Mouse (Mus musculus) adrenal gland, postnatal 14 days (tissue): ENCODE results near the gene Rpsa. TPM values are rescaled to one million over a fixed set of nuclear protein-coding genes. Genes with fewer than 3 reads are reported as not detected.
"Not testable (repeated sequence)": the region's sequence is repeated elsewhere in the genome, so short reads cannot be mapped to it uniquely, and the experiment has no call there.

Source experiments
- DNase-seq: peaks from one replicate; pipeline ENCODE4 v3.0.0; 2021; ENCODE audit warnings: mixed read lengths
- long read RNA-seq, 2 experiments: library from polyadenylated mRNA; stranded (forward); transcript quantifications; one replicate each; pipeline ENCODE4 v2.0.0; 2021
- total RNA-seq: library from RNA; stranded (reverse); gene quantifications from 2 replicates; pipeline ENCODE4 v1.2.3, GENCODE M21; 2021

Gene Rpsa
- 729 and 883 TPM in 2 replicates for total RNA-seq
- long read RNA-seq, experiment 1, transcript Rpsa-204 (6 exons, 1,599 nt), result minor isoform, 15 of 287 reads
- long read RNA-seq, experiment 1, transcript Rpsa-201 (7 exons, 1,938 nt), result major isoform, 200 of 287 reads
- long read RNA-seq, experiment 1, partial matches to known transcripts, result 67 of 287 reads
- long read RNA-seq, experiment 1, other reads (novel, unspliced or antisense), result 5 of 287 reads
- long read RNA-seq, experiment 2, transcript Rpsa-201 (7 exons, 1,938 nt), result major isoform, 139 of 216 reads
- long read RNA-seq, experiment 2, transcript Rpsa-204 (6 exons, 1,599 nt), result minor isoform, 11 of 216 reads
- long read RNA-seq, experiment 2, partial matches to known transcripts, result 62 of 216 reads
- long read RNA-seq, experiment 2, other reads (novel, unspliced or antisense), result 3 of 216 reads

DNA sequence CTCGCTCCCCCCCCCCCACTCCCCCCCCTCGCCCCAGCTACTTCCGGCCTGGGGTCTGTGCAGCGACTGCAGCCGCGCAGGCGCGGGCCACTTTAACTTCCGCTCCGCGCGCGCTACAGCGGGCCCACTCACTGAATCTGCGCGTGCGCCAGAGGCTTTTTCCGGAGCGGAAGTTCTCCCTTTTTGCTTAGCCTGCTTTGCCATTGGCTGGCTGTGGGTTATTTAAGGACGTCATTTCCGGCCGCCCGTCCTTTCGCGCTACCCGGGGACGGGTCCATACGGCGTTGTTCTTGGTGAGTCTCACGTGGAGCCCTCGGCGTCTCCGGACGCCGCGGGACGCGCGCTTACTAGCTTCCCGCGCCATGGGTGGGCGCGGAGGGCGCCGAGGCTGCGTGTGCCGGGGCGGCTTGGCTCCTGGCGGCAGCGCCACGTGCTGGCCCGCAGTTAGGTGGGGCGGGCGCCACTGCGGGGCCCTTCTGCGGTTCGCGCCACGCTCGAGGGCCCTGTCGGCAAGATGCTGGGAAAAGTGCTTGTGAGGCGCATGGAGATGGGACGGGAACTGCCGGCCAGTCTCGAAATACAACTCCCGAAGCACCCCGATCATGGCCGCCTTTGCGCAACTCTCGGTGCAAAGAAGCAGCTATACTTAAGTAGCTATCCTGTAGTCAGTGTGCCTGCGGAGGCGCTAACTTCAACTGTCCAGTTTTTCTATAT is at the start of gene Rpsa:
Rpsa (plus strand) TSS at position 152 of the 714 bp plus-strand sequence.
- DNase-seq, result peak; percentile 98

DNA sequence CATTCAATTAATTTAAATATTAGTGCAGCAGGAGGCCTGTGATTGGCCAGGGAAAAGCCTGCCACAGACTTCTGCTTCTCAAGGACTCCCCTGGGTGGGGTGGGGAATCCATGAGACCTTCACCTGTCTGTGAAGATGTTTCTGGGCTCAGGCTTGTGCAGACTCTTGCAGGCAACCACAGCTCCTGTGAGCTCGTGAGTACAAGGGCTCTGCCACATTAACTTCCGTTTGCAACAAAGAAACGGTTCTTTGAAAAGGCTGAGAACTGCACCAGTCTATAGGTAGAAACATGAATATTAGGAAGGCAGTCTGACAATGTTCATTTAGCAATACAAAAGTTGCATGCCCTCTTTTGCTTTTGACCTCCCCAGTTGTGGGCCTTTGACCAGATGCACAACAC is 49.2 kb upstream of the Rpsa start:
- DNase-seq, result no peak

DNA sequence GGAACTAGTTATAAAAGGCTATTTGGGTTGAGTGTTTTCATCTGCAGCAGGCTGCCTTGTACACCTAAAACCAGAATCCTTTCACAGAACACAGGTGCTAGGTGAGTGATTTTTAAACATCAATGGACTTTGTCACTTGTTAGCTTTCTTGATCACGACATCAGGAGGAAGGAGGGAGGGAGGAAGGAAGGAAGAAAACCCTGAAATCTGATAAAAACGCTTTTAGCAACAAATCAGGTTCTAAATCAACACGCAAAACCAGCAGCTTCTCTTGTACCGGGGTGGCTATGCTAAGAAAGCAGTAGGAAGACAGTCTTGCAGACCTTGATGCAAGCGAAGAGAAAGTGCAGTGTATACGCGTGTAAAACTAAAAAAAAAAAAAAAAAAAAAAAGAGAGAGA is 47.6 kb upstream of the Rpsa start:
- DNase-seq, result no peak

DNA sequence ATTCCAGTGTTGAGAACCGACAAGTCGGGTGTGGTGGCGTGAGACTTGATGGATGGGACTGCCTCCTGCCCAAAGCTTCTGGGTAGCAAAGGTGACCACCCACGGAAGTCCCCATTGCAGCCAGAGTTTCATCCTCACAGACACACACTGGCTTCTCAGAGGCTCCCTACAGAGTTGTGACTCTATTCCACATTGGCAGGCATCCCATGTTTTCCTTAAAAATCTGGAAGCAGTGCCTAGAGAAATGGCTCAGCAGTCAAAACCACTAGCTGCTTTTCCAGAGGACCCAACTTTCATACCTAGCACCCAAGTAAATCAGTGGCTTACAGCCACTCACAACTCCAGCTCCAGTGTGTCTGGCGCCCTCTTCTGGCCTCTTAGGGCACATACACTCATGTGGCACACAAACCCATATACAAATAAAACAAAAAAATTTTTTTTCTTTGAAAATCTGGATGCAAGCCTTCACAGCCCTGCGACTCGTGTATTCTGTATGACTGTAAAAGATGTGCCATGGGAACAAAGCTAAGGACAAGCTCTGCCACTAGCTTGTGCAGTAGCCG is 46.9 kb upstream of the Rpsa start:
- no peak for DNase-seq

DNA sequence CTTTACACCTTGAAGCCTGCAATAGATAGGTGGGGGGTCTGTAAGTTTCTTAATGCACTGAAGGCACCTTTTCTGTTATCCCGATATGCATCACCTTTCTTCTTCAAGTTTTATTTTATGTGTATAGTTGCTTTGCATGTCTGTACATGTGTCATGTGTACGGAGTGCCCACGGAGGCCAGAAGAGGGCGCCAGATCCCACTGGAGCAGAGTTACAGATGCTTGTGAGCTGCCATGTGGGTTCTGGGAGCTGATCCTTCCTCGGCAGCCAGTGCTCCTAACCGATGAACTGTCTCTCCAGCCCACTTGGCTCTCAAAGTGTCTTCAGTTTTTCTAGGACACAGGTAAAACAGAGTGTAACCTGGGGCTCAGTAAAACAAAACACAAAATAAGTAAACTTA is 46.2 kb upstream of the Rpsa start:
- DNase-seq, result peak; percentile 28

DNA sequence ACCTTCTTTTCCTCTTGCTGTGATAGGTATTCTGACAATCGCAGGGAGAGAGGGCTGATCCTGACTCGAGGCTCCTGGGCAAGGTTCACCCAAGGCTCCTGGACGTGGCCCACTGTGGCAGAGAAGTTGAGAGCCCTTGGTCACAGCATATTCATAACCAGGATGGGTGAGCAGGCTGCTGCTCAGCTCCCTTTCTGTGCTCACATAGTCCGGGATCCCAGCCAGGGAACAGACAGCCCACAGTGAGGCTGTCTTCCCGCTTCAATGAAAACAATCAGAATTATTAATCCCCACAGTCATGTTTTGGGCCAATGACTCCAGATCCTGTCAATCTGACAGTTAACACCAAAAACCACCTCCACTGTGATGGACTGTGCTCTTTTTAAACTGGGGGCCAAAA is 45.5 kb upstream of the Rpsa start:
- DNase-seq, result no peak

DNA sequence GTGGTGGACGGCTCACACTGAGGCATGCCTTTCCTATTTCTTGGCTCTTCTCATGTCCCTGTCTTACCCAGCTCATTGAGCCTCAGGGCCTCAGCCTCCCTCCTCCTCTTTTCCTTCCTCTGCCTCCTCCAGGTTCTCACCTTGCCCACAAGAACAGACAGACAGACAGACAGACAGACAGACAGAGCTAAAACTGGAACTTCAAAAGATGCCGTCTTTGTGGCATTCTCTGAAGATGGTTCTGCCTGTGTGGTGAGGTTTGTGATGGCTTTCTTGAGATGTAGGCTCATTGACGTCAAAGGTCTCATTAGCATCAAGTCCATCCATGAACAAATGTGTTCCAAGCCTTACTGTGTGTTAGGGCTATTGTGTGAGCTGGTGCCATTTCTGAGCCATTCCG is 44.8 kb upstream of the Rpsa start:
- DNase-seq, result no peak

DNA sequence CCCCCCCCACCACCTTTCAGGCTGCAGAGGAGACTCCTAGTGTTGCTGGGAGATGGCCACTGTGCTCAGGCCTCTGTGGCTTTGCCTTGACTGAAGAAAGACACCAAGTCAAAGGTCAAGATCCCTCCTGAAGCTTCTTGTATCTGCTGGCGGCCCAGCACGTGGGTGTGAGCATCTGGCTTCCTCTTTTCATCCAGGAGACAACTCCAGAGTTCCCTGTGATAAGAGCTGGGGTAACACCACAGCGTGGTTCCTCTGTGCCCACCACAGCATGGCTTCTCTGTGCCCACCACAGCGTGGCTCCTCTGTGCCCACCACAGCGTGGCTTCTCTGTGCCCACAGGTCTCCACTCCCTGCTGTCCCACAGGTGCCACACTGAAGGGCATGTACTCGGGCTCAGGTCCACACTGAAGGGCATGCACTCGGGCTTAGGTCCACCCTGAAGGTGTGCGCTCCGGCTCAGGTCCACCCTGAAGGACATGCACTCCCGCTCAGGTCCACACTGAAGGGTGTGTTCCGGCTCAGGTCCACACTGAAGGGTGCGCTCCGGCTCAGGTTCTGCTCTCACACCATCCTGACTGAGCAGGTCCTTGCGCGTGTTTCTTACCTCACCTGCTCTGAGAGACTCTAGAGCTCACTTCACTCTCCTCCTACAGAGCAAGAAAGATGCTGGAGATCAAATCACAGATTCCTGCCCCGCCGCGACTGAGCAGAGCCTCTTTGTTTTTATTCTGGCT is 44.2 kb upstream of the Rpsa start:
- DNase-seq, result no peak

DNA sequence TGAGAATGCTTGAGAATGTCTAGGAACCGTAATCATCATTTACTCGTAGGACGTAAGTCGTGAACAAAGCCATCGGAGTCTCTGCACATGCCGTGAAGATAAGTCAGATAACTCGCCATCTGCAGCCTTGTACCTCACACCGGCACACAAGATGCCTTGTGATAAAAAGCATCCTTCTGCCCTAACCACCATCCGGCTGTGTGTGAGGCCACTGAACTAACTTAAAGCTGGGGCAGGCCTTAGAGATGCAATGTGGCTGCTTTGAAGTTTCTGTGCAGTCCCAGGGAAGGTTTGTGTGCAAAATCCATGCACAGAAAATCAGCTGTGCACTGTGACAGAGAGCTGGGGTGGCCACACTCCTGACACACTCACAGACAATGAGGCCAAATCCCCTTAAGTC is 43.1 kb upstream of the Rpsa start:
- DNase-seq, result no peak

DNA sequence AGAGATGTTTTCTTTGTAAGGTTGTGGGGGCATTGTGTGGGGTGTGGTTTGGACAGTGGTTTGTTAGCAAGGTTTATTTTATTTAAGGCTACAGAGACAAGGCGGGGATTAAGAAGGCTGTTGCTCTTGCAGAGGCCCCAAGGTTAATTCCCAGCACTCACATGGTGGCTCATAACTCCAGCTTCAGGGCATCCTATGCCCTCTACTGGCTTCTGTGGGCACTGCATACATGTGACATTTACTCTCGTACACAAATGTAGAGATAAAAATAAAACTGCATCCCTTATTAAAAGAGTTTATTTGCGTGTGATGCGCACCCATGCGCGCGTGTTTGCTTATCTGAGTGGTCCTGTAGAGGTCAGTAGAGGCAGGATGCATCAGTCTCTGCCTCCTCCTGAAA is 38.4 kb upstream of the Rpsa start:
- no peak for DNase-seq

DNA sequence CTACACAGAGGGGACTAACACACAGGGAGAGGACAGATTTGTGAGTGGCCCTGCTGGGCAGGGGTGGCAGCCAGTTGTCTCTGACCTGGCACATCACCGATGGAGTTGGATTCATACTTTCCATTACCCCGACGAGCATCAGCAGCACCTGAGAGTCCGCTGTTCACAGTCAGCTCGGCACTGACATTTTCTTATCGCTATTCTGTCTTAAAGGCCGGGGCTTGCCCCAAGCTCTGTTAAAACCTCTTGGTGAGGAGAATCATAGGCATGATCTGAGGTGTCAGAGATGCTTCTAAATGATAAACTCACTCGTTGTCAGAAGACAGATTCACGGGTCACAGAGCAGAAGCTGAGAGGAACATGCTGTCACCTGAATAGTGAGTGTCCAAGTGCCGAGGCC is 36.4 kb upstream of the Rpsa start:
- no peak for DNase-seq

DNA sequence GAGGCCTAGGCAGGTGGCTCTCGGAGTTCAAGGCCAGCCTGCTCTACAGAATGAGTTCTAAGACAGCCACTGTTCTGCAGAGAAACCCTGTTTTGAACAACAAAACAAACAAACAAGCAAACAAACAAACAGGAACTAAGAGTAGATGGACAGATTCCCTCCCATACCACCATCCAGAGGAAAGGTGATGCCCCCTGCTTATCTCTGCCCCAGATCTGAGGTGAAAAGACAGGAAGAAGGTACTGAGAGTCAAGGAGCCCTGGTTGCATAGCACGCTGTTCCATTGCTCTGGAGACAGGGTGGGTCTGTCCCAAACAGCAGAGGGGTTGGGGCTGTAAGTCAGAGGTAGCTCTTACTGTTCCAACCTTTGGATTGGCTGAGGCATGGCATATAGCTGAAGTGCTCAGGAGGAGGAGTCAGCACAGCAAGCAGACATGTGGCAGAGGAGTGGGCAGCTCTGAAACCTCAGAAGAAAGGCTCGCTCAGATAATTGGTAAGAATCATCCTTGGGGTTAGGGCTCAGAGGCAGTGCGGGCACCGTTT is 35.7 kb upstream of the Rpsa start, which contains the start of gene Ccr8:
Ccr8 (plus strand) TSS at position 419 of the 543 bp plus-strand sequence.
- no peak for DNase-seq

DNA sequence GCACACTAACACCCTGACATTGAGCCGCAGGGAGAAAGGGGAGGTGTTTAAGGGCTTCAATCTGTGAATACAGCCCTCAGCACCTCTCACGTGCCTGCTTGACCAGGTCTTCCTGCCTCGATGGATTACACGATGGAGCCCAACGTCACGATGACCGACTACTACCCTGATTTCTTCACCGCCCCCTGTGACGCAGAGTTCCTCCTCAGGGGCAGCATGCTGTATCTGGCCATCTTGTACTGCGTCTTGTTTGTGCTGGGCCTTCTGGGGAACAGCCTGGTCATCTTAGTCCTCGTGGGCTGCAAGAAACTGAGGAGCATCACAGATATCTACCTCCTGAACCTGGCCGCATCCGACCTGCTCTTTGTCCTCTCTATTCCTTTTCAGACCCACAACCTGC is 33.8 kb upstream of the Rpsa start:
- DNase-seq, result no peak

DNA sequence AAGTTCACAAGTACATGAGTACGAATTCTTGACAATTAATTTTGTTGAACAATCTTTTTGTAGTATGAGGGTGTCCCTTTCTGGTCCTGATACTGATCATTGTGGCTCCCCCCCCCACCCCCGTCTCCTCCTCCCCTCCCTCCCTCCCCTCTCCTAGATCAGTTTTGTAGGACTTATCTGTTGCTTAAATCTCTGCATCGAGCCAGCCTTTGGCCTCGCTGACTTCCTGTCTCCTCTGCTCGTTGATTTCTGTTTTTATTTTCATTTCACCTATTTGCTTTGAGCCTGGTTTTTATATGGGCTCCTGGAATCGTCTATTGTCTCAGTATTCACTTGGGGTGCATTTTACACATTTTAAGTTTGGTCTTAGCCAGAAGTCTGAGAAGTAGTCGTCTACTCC is 31.6 kb upstream of the Rpsa start:
- DNase-seq, result no peak

DNA sequence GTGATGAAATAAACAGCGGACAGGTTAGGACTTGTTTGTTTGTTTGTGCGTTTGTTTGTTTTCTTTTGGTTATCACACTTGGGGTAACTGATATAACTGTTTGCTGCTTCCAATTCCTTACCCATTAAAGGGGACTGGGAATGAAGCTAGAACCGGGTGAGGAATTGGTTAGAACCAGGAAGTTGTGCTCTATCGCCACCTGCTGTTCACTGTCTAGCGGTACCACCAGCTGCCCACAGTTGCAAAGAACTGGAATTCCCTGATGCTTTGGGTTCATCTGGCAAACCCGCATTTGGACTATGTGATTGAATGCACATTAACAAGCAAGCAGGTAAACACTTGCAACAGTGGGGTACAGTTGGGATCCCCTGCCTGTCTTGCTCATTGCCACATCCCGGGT is 28.8 kb upstream of the Rpsa start:
- DNase-seq, result peak; percentile 77

DNA sequence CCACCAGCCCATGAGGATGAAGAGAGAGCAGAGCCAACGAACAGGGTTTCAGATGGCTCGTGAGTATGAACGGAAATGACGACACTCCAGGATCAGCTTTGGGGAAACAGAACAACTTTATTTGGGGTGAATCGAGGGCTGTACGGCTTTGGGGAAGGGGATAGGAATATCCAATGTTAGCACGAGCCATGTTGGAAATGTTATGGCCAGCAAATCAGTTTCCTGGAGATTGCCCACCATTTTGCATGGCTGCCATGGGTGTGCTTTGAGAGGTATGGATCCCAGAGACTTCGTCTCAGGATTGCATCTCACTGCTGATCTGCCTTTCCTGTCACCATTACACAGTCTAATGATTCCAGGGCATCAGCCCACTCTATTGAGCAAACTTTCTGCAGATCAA is 28.2 kb upstream of the Rpsa start:
- no peak for DNase-seq

DNA sequence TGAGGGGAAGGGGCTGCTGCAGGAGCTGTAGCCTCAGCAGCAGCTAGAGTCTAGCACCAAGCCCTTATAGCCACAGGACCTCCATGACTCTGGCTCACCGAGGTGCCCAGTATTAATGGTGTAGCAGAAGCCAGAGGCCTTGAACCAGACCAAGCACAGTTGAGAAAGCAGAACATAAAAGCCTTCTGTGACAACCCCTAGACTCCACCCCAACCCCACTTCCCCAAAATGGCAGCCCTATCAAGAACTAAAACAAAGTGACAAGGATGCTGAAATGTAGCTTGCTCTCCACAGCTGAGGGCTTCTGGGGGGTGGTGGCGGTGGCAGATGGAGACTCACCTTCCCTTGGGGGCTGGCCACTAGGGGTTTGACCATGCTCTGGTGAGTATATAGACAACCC is 26.3 kb upstream of the Rpsa start:
- no peak for DNase-seq

DNA sequence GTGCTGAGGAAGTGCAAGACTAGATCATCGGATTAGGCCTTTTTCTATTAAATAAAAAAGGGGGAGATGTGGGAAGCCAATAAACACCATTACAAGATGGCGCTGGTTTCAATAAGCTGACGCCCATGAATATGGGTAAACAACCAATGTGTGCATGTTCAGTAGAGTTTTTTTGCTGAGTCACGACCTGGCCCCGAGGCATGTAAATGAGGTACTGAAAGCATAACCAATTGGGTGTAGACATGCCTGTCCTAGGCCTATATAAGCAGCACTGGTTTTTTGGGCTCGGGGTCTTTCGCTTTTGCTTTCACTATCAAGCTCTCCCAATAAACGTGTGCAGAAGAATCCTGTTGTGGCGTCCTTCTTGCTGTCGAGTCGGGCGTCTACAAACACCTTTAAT is 18.5 kb upstream of the Rpsa start:
- not testable (repeated sequence) for DNase-seq

DNA sequence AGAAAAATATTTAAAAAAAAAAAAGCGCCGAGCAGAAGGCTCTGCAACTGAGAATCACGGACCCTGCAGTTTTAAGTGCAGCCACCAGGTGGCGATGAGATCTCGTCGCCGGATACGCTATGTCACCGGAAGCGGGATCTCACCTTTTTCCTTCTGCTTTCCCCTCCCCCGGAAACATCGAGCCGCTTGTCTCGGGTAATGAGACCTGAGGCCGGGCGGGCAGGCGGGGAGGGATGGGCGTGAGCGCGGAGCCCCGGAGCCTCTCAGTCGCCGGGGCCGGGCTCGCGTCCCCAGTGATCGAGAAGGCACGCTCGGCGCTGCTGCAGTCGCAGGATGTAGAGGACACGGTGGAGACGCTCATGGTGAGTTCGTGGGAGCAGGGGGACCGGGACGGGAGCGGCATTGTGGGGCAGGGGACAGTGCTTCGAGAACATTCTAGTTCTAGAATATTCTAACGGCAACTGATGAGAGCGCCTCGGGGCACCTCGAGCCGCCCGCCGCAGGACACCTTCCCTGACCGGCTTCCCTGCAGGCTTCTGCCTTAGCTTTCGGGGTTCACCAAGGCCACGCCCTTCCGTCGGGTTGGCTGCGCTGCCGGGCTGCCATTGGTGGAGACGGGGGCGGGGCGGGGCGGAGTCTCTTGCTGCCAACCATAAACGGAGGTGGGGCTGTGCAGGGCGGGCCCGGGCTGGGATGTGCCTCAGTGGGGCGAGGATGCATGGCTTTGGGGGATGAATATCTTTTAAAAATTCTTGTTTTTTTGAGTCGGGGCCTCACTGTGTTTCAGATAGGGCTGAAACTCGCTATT is 17.1 kb upstream of the Rpsa start, which contains the start of gene Slc25a38:
Slc25a38 (plus strand) TSS at position 164 of the 808 bp plus-strand sequence.
- peak; percentile 98 for DNase-seq

DNA sequence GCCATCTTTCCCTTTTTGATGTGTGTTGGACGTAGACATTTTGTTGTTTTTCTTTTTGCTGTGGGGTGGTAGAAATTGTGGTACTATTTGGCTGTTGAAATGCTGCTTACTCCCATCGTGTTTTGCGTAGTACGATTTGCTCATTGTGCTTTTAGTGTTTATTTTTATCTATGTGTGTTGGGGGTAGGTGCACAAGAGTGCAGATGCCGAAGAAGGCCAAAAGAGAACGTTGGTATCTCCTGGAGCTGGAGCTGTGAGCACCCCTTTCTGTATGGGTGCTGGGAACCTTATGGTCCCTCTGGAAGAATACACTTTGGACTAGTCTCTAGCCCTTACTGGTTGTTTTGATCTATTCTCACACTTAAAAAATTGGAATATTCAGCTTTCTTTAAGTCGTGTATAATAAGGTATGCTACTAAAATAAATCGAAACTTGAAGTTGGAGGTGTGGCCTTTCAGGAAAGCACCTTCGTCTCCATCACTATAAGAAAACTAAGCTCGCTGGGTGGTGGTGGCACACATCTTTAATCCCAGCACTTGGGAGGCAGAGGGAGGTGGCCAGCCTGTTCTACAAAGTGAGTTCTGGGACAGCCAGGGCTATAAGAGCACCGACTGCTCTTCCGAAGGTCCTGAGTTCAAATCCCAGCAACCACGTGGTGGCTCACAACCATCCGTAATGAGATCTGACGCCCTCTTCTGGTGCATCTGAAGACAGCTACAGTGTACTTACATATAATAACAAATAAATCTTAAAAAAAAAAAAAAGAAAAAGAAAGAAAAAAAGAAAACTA is 16.1 kb upstream of the Rpsa start:
- DNase-seq, result no peak

DNA sequence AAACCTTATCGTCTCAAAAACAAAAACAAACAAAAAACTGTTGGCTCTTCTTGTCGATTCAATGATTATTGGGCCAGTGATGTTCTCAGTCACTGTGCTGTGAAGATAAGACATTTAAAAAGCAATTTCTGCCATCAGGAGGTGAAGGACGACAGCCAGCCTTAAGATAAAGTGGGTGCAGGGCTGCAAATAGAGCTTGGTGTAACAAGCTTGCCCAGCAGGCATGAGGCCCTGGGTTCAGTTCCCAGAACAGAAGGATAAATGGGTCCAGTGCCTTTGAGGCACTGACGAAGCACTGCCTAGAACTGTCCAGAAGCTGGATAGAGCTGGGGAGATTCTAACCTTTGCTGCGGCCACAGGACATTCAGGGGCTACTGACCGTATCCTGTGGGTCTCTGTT is 15.0 kb upstream of the Rpsa start:
- DNase-seq, result no peak
